ENCODE assay signal across 8 mouse cellular contexts in the genomic region with DNA sequence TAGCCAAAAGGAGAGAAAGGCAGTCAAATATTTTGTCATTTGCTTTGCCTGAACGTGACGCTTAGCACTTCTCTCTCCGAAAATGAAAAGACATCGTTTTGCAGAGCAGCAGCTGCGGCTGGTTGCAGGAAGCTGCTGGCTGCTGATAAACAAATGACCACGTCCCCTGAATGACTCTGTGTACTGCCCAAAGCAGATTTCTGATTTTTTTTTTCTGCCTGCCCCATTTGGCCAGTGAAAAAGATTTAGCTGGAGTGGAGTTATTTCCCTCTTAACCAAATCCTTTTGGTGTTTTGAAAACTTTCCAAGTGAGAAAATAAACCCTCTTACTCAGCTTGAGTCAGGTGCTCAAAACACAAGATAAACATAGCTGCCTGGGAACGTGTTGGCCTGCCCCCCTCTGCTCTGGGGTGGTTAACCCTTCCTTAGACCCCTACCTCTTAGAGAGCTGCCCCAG.
DNase-seq lines count a peak whose midpoint lies in the region; ATAC-seq lines count a peak whose summit lies in the region.

No protein-coding gene starts in this region.

- ATAC-seq in cerebellum, adult (ENCODE audit: insufficient number of reproducible peaks, low FRiP score, low TSS enrichment) = no peak

- peak; percentile 24 to 48 for DNase-seq in frontal cortex, postnatal 36 days (ENCODE audit: low spot score in 2 of 2)
- DNase-seq in frontal cortex, postnatal 25 days (ENCODE audit: low spot score in 2 of 2) = no peak
- DNase-seq in right cerebral cortex, postnatal 10 days (ENCODE audit: low spot score in 2 of 2) = peak; percentile 26 to 33
- no peak for DNase-seq in right cerebral cortex, adult 18-20 months
- DNase-seq in liver = peak; percentile 9
- no peak for DNase-seq in right cerebral cortex, postnatal 4 days
- DNase-seq in retina, embryonic 14.5 days (ENCODE audit: low spot score) = no peak

Comparison
In these comparisons a context has a peak if more than half of its experiments do, and no peak if none do; other contexts are left out.
1. DNase-seq: peak in frontal cortex, postnatal 36 days (2 of 2), right cerebral cortex, postnatal 10 days (2 of 2) and liver (single experiment); none in frontal cortex, postnatal 25 days (0 of 2), right cerebral cortex, adult 18-20 months (single experiment), right cerebral cortex, postnatal 4 days (single experiment) and retina, embryonic 14.5 days (single experiment).